Mouse (Mus musculus) stomach, embryonic 14.5 days (tissue): ENCODE data around the gene Fam169a. TPM values are rescaled to one million over a fixed set of nuclear protein-coding genes. Genes with fewer than 3 reads are reported as not detected.
"Not testable (repeated sequence)": the region's sequence is repeated elsewhere in the genome, so short reads cannot be mapped to it uniquely, and the experiment has no call there.

Experiments
- ATAC-seq: fragments of 200-750 bp; cut with Nextera tagmentation; 2 replicates; pipeline ENCODE4 v1.8.0; 2017; ENCODE audit warnings: low read depth, moderate TSS enrichment; ENCODE audit not compliant: insufficient number of reproducible peaks, insufficient read depth, low FRiP score
- H3K27ac ChIP-seq: fragments of 300-500 bp; sonication (generic); 2 replicates; pipeline ENCODE4 v1.5.1; 2014; ENCODE audit warnings: mild to moderate bottlenecking, low read length, moderate library complexity, mixed read lengths
- H3K27me3 ChIP-seq: fragments of 300-500 bp; sonication (generic); 2 replicates; pipeline ENCODE4 v1.6.1; 2014; ENCODE audit warnings: low read length, control low read depth, mixed read lengths; ENCODE audit not compliant: control insufficient read depth, insufficient read depth
- H3K36me3 ChIP-seq: fragments of 300-500 bp; sonication (generic); 2 replicates; pipeline ENCODE4 v1.6.1; 2014; ENCODE audit warnings: mild to moderate bottlenecking, control low read depth, low read length, moderate library complexity, mixed read lengths; ENCODE audit not compliant: control insufficient read depth, insufficient read depth
- H3K4me1 ChIP-seq: fragments of 300-500 bp; sonication (generic); 2 replicates; pipeline ENCODE4 v1.6.1; 2014; ENCODE audit warnings: low read length, control low read depth, mixed read lengths; ENCODE audit not compliant: control insufficient read depth, insufficient read depth
- H3K4me2 ChIP-seq: fragments of 300-500 bp; sonication (generic); replicated peaks from 2 replicates; pipeline ENCODE4 v1.6.1; 2014; ENCODE audit warnings: low read depth, low read length, control low read depth
- H3K4me3 ChIP-seq: fragments of 300-500 bp; sonication (generic); 2 replicates; pipeline ENCODE4 v1.5.1; 2014; ENCODE audit warnings: low read depth, low read length, control low read depth
- H3K9ac ChIP-seq: fragments of 300-500 bp; sonication (generic); replicated peaks from 2 replicates; pipeline ENCODE4 v1.6.1; 2014; ENCODE audit warnings: low read depth, mild to moderate bottlenecking, control low read depth, low read length, moderate library complexity, mixed read lengths
- H3K9me3 ChIP-seq: fragments of 300-500 bp; sonication (generic); 2 replicates; pipeline ENCODE4 v1.6.1; 2016; ENCODE audit warnings: low read depth, low read length, control low read depth; ENCODE audit not compliant: control insufficient read depth
- WGBS: fragments of 180-500 bp; shearing (Covaris S2); extraction: QIAGEN DNeasy Blood & Tissue Kit; methylation state at CpG from one replicate; pipeline ENCODE4 v1.1.7; 2014; 5-methylcytosine and 5-hydroxymethylcytosine counted together
- polyA plus RNA-seq: library from polyadenylated mRNA; unstranded; fragments of >200 nt; fragmentation: Nextera tagmentation; extraction: Ambion mirVana; gene quantifications from 2 replicates; pipeline ENCODE4 v1.2.1, GENCODE M21; 2014

The Fam169a gene
- polyA plus RNA-seq, 1 experiment from 2014 or later, result 5.4 TPM

GRCm38 (mm10) chr13:97053844-97054243 is 13.2 kb upstream of the Fam169a start:
- no peaks in the 10 kb centered on the region for H3K4me1 ChIP-seq
- H3K9me3 ChIP-seq, result no peaks in the 10 kb centered on the region
- H3K4me3 ChIP-seq, result no peak overlapping the region
- no peaks in the 10 kb centered on the region for H3K36me3 ChIP-seq
- H3K27ac ChIP-seq, result no peak overlapping the region
- no peaks in the 10 kb centered on the region for H3K27me3 ChIP-seq
- H3K4me2 ChIP-seq, result no peak overlapping the region
- 69% methylated on average over 8 of the region's 8 CpGs for WGBS
- no peak overlapping the region for H3K9ac ChIP-seq
- no peak for ATAC-seq

GRCm38 (mm10) chr13:97057817-97058216 is 9.3 kb upstream of the Fam169a start:
- Histone ChIP-seq H3K4me1 (no peaks in the 10 kb centered on the region), H3K4me2 (no peak overlapping the region), H3K27me3 (no peaks in the 10 kb centered on the region), H3K27ac (no peak overlapping the region), H3K36me3 (no peaks in the 10 kb centered on the region), H3K9me3 (no peaks in the 10 kb centered on the region), H3K4me3 (no peak overlapping the region), H3K9ac (no peak overlapping the region)
- ATAC-seq, result no peak
- 48% methylated on average over 4 of the region's 4 CpGs for WGBS

GRCm38 (mm10) chr13:97059746-97060145 is 7.3 kb upstream of the Fam169a start:
- WGBS, result 89% methylated on average over 6 of the region's 6 CpGs
- H3K4me1 ChIP-seq, result no peaks in the 10 kb centered on the region
- H3K9me3 ChIP-seq, result no peaks in the 10 kb centered on the region
- H3K4me2 ChIP-seq, result no peak overlapping the region
- H3K9ac ChIP-seq, result no peak overlapping the region
- H3K27ac ChIP-seq, result no peak overlapping the region
- no peak overlapping the region for H3K4me3 ChIP-seq
- no peaks in the 10 kb centered on the region for H3K36me3 ChIP-seq
- no peak for ATAC-seq
- H3K27me3 ChIP-seq, result no peaks in the 10 kb centered on the region

DNA sequence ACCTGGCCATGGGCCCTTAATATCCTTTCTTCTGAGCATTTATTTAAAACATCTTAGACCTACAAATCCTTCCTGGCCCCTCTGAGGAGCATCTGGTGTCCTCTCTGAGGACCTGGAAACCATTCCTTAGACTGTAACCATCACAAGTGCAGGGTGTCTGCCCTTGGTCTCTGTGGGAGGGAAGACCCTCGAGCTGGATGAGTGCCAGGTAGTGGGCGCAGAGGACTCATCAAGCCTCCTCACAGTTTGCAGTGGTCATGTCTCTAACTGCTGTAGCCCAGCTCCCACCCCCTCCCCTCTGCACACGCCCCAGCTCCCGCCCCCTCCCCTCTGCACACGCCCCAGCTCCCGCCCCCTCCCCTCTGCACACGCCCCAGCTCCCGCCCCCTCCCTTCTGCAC is 6.8 kb upstream of the Fam169a start:
- no peak for ATAC-seq
- Histone ChIP-seq H3K27me3 (no peaks in the 10 kb centered on the region), H3K4me1 (no peaks in the 10 kb centered on the region), H3K9me3 (no peaks in the 10 kb centered on the region), H3K9ac (no peak overlapping the region), H3K36me3 (no peaks in the 10 kb centered on the region), H3K4me3 (no peak overlapping the region), H3K4me2 (peak overlapping the region; percentile 7; the same call in 1 of the 2 replicates), H3K27ac (no peak overlapping the region)
- 60% methylated on average over 2 of the region's 8 CpGs for WGBS

- ATAC-seq, result no peak
- 96% methylated on average over 3 of the region's 3 CpGs for WGBS
These were observed 4.9 kb upstream of the Fam169a start for GRCm38 (mm10) chr13:97062151-97062550.

GRCm38 (mm10) chr13:97063431-97063830 is 3.7 kb upstream of the Fam169a start:
- Histone ChIP-seq H3K27ac (no peak overlapping the region), H3K9ac (no peak overlapping the region), H3K4me3 (no peak overlapping the region), H3K36me3 (no peaks in the 10 kb centered on the region), H3K4me1 (no peaks in the 10 kb centered on the region), H3K9me3 (no peaks in the 10 kb centered on the region), H3K27me3 (no peaks in the 10 kb centered on the region), H3K4me2 (no peak overlapping the region)
- ATAC-seq, result no peak
- 81% methylated on average over 2 of the region's 2 CpGs for WGBS

More at GRCm38 (mm10) chr13:97062151-97062550, 4.9 kb upstream of the Fam169a start:
- Histone ChIP-seq H3K4me1 (no peaks in the 10 kb centered on the region), H3K27ac (no peak overlapping the region), H3K4me3 (no peak overlapping the region), H3K9ac (no peak overlapping the region), H3K9me3 (no peaks in the 10 kb centered on the region), H3K4me2 (no peak overlapping the region), H3K27me3 (no peaks in the 10 kb centered on the region), H3K36me3 (no peaks in the 10 kb centered on the region)

GRCm38 (mm10) chr13:97064413-97064812 is 2.7 kb upstream of the Fam169a start:
- H3K4me3 ChIP-seq, result no peak overlapping the region
- H3K9ac ChIP-seq, result no peak overlapping the region
- H3K27ac ChIP-seq, result no peak overlapping the region
- WGBS, result 57% methylated on average over 3 of the region's 3 CpGs
- H3K36me3 ChIP-seq, result no peaks in the 10 kb centered on the region
- H3K4me2 ChIP-seq, result no peak overlapping the region
- no peaks in the 10 kb centered on the region for H3K27me3 ChIP-seq
- H3K4me1 ChIP-seq, result no peaks in the 10 kb centered on the region
- no peaks in the 10 kb centered on the region for H3K9me3 ChIP-seq
- no peak for ATAC-seq

GRCm38 (mm10) chr13:97064844-97065621 is 2.1 kb upstream of the Fam169a start:
- not testable (repeated sequence) for H3K36me3 ChIP-seq, H3K27ac ChIP-seq, H3K9me3 ChIP-seq, ATAC-seq, H3K4me1 ChIP-seq, H3K4me2 ChIP-seq, H3K4me3 ChIP-seq, H3K9ac ChIP-seq, H3K27me3 ChIP-seq
- 45% methylated on average over 18 of the region's 18 CpGs for WGBS

GRCm38 (mm10) chr13:97067691-97068090 is 605 bp downstream of the Fam169a start:
- H3K27ac ChIP-seq, result no peak overlapping the region
- H3K36me3 ChIP-seq, result no peaks in the 10 kb centered on the region
- 0 out of 2 replicates have a peak, but pooled peaks cover 6% of the 10 kb centered on the region for H3K27me3 ChIP-seq
- WGBS, result 24% methylated on average over 6 of the region's 6 CpGs
- H3K4me2 ChIP-seq, result no peak overlapping the region
- no peak for ATAC-seq
- H3K4me3 ChIP-seq, result no peak overlapping the region
- H3K9me3 ChIP-seq, result no peaks in the 10 kb centered on the region
- H3K4me1 ChIP-seq, result no peaks in the 10 kb centered on the region
- H3K9ac ChIP-seq, result no peak overlapping the region
